Mouse (Mus musculus): Measurements from ENCODE around the gene Dhx16.
A peak's percentile ranks its signal among the peaks of the same experiment; 100 is the strongest.

Dhx16 gene

GRCm38 (mm10) chr17:35896781-35897643 is 17.4 kb downstream of the Dhx16 start, which contains the start of gene 2310061I04Rik:
2310061I04Rik (minus strand) TSS chr17:35897431.
- DNase-seq (ENCODE audit: low read depth, low spot score): peak; percentile 93

GRCm38 (mm10) chr17:35897644-35898573 is 18.3 kb downstream of the Dhx16 start:
- DNase-seq (ENCODE audit: low read depth, low spot score): no peak

DNA sequence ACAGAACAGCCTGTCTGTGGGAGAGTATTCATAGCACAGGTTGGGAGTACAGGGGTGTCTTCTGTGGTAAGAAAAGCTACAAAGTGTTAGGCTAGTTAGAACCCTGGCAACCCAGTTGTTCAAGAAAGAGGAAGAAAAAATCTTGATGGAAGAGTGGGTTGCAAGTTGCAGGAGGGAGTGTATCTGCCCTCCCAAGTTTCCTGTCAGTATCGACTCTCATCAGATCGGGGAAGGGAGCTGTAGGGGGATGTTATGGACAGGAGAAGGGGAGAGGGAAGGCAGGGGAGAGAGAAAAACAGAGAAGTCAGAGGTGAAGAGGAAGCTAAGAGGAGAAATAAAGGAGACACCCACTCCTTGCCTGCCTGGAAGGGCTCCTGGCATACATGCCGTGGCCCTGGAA is 21.0 kb downstream of the Dhx16 start:
- no peak for DNase-seq (ENCODE audit: low read depth, low spot score)

GRCm38 (mm10) chr17:35903343-35903991 is 23.8 kb downstream of the Dhx16 start:
- DNase-seq (ENCODE audit: low read depth, low spot score): no peak

- no peak for DNase-seq (ENCODE audit: low read depth, low spot score)
Measured at GRCm38 (mm10) chr17:35903992-35904355, 24.4 kb downstream of the Dhx16 start.

DNA sequence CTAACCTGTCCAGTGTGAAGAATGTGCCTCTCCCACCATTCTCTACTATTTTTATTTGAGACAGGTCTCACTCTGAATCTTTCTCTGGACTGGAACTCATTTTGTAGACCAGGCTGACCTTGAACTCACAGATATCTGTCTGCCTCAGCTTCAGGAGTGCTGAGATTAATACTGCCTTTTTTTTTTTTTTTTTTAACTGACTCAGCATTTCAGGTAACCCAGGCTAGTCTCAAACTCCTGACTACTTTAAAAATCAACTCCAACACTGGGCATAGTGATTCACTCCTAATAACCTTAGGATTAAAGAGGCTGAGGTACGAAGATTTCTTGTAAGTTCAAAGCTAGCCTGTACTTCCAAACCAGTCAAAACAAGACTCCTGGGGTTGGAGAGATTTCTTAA is 26.0 kb downstream of the Dhx16 start:
- no peak for DNase-seq (ENCODE audit: low read depth, low spot score)

DNA sequence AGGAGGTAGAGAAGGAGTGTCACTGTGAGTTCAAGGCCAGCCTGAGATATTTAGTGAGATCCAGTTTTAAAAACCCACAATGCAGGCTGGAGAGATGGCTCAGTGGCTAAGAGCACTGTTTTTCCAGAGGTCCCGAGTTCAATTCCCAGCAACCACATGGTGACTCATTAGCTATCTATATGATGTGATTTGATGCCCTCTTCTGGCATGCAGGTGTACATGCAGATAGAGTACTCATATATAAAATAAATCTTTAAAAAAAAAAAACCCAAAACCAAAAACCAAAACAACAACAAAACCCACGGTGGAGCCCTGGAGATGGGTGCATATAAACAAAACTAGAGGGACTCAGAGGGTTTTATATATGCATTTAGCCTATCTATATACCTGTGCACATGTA is 28.0 kb downstream of the Dhx16 start:
- DNase-seq (ENCODE audit: low read depth, low spot score): no peak

GRCm38 (mm10) chr17:35909186-35909918 is 29.7 kb downstream of the Dhx16 start:
- DNase-seq (ENCODE audit: low read depth, low spot score): no peak

DNA sequence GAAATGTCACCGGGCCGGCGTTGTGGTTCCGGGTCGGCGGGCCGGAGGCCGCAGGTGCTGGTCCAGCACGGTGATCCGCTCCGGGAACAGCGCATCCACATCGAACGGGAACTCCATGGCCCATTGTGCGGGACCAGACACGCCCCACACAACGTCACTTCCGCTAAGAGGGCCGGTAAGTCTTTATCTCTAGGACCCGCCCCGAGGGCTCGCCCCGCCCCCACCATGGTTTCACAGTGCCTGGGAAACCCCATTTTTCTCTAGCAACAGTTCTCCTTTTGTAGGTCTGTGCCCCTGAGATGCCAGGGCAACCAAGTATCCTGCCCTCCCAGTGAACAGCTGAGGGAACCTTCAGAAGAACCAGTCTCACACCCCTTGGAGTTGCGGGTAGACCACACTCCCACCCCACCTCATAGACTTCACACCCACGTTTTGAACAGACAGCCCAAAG is 30.3 kb downstream of the Dhx16 start, which contains the start of gene Atat1:
Gene Atat1 (minus strand): TSS at position 157 of the 451 bp plus-strand sequence.
- peak; percentile 91 for DNase-seq (ENCODE audit: low read depth, low spot score)

- DNase-seq (ENCODE audit: low read depth, low spot score): no peak
Measured at GRCm38 (mm10) chr17:35914975-35915374, 35.4 kb downstream of the Dhx16 start.

GRCm38 (mm10) chr17:35915538-35916296 is 36.1 kb downstream of the Dhx16 start:
- DNase-seq (ENCODE audit: low read depth, low spot score): no peak

DNA sequence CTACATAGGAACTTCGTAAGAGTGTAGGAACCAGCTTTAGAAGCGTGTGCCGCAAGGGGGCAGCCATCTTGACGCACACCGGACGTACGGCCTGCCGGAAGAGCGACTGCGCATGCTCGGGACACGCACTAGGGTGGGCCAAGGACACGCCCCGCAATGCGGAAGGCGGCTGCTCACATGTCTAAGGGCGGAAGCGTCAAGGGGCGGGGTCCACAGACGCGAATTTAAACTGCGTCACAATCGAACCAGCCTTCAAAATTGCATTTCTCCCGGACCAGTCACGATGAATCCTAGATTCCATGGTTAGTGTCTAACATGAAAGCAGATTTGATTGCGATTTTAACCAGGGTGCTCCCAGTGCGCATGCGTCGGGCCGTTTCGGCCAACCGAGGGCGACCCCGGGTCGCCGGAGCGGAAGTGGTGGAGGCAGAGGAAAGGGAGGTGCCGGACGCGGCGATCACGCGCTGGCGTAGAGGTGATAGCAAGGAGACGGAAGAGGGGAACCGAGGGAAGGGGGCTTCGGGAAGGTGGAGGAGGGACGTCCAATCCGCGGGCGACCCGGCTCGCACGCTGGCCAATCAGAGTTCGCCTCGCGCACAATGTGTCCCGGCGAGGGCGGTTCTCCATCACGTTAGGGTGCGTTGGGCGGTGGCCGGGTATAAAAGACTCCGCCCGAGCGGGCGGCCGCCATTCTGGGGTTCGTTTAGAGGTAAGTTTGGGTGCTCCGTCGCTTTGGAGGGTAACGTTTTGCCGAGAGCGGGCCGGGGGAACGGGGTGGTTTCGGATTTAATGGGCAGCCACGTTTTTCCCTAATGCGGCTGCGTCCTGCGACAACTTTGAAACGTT is 36.9 kb downstream of the Dhx16 start, which contains the start of the genes Mrps18b and Ppp1r10:
Gene Mrps18b (minus strand): TSS at position 93 of the 846 bp plus-strand sequence.
Gene Ppp1r10 (plus strand): TSS at position 138 of the 846 bp plus-strand sequence.
- peak; percentile 99 for DNase-seq (ENCODE audit: low read depth, low spot score)

DNA sequence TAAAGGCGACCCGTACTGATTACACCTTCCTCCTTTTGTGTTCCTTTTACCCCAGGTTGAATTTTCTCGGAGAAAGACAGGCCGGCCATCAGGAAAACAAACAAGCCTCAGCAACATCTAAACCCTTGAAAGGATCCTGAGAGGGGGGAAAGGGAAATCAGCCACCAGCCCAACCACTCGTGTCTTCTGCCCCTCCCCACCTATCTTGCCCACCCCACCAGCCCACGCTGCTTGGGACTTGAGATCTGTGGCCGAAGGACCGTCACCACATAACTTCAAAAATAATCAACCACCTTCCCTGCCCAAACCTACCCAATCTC is 37.5 kb downstream of the Dhx16 start:
- DNase-seq (ENCODE audit: low read depth, low spot score): no peak

- DNase-seq (ENCODE audit: low read depth, low spot score): peak; percentile 75
Measured at GRCm38 (mm10) chr17:35917463-35918251, 38.0 kb downstream of the Dhx16 start.

DNA sequence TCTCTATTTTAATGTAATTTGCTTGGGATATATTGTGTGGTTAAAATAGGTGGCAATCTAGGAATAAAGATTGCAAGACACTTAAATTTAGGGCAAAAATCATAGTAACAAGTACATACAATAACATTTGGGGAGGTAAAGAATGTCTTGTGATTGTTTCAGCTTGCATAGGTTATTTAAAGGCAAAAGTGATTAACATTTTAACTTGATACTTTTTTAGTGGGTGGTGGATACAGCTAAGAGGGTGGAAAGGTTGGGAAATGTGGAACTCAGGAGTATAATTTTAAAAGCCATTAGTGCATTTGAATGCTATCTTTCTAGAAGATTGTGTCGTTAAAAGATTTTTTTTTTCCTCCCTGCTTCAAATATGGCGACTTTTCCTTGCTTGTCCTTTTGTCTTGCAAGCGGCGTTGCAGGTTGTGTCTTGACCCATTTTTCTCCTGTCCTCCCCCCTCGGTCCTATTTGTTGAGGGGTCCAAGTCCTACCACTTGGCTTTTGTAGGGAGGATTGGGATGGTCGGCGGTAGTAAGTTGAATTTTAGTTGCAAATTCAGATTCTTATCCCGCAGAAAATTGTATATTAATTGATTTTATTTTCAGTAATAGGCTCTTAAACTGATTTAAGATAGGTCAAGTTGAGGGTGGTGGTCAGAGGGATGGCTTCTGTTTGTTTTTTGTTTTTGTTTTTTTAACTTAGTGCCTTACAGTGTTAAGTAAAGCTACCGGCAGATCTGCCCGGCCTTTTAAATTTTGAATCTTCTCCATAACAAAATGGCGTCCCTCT is 38.8 kb downstream of the Dhx16 start:
- DNase-seq (ENCODE audit: low read depth, low spot score): peak; percentile 67

GRCm38 (mm10) chr17:35919060-35919715 is 39.6 kb downstream of the Dhx16 start:
- peak; percentile 96 for DNase-seq (ENCODE audit: low read depth, low spot score)

GRCm38 (mm10) chr17:35919864-35920301 is 40.3 kb downstream of the Dhx16 start:
- DNase-seq (ENCODE audit: low read depth, low spot score): no peak
